Mouse (Mus musculus): ENCODE data around the gene Dvl3. TPM values are rescaled to one million over a fixed set of nuclear protein-coding genes. Genes with fewer than 3 reads are reported as not detected.

Dvl3 gene
- polyA plus RNA-seq, 1 experiment from 2014 or later = 3.0 TPM

DNA sequence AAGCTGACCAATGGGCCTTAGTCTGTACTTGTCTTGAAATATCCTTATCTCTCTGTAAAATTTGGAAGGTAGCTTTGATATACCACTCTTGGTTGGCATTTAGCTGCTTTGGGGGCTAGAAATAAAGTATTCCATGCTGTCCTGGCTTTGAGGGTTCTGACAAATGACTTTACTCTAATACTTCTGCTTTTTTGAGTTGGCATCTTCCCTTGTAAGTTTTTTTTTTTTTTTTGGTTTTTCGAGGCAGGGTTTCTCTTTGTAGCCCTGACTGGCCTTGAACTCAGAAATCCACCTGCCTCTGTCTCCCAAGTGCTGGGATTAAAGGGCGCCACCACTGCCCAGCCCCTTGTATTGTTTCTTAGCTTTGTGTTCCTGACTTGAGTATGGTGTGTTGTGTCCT is 23.3 kb upstream of the Dvl3 start:
- 57% methylated on average over 2 of the region's 2 CpGs for WGBS (ENCODE audit: insufficient replicate concordance)
- no peak overlapping the region for H3K4me2 ChIP-seq (ENCODE audit: low read depth, low read length)
- no peaks in the 10 kb centered on the region for H3K9me3 ChIP-seq (ENCODE audit: low read length)
- TF ChIP-seq CTCF (IDR thresholded peaks at IDR 0.05; ENCODE audit: low read depth) (no peak), EP300 (IDR thresholded peaks at IDR 0.05; ENCODE audit: low read depth) (no peak)
- no peak overlapping the region for H3K27ac ChIP-seq (ENCODE audit: low read depth)
- H3K4me3 ChIP-seq (ENCODE audit: low read depth, low read length) = no peak overlapping the region
- H3K27me3 ChIP-seq (ENCODE audit: insufficient read depth, low read length) = no peaks in the 10 kb centered on the region
- DNase-seq (no peak), ATAC-seq (no peak)
- no peak overlapping the region for H3K9ac ChIP-seq (replicated peaks)
- H3K4me1 ChIP-seq (ENCODE audit: insufficient read depth) = peaks cover 5% of the 10 kb centered on the region; the same call in 1 of the 2 replicates
- H3K36me3 ChIP-seq (replicated peaks; ENCODE audit: insufficient read depth, low read length) = no peaks in the 10 kb centered on the region

DNA sequence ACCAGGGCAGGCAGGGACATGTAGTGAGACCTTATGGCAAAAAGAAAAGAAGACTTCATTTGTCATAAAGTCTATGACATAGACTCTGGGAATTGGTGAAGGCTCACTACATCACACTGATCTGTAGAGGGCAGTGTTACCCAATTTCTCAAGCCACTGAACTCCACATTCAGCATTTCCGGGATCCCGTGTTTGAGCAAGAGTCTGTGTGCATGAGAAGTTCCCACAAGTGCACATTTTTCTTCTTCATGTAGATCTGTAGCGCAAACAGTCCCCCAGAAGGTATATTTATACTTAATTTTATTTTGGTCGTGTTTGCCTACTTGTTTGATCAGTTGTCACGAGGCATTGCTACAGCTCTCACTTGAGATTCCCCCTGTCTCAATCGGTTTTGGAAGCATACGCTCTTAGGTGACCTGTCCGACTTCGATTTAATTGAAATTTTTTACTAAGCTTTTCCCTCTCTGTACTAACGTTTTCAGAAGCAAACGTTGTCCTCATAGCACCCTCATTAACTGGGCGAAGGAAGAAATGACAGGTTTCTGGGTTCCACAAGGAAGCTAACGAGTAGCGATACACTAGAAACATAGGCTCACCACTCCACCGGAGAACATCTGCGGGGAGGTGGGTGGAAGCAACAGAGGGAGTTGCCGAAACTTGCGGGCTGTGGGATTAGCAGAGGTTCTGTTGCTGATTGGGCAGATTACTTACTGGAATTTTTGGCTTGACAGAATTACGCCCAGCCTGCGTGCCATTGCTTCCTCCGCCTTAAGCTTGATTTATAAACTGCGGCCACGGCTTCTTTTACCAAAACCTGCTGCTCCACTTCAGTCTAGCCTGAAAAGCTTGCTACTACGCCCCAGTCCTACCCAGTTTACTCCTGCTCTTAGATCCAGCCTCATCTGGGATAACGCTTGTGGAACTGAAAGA is 19.8 kb upstream of the Dvl3 start:
- H3K27ac ChIP-seq (ENCODE audit: low read depth) = 0 out of 2 replicates have a peak overlapping the region, but pooled peaks have one; percentile 4
- peaks cover 10% of the 10 kb centered on the region for H3K36me3 ChIP-seq (replicated peaks; ENCODE audit: insufficient read depth, low read length)
- TF ChIP-seq CTCF (IDR thresholded peaks at IDR 0.05; ENCODE audit: low read depth) (peak; percentile 91), EP300 (IDR thresholded peaks at IDR 0.05; ENCODE audit: low read depth) (no peak)
- 19% methylated on average over 25 of the region's 25 CpGs for WGBS (ENCODE audit: insufficient replicate concordance)
- H3K4me2 ChIP-seq (ENCODE audit: low read depth, low read length) = peak overlapping the region; percentile 74
- H3K4me1 ChIP-seq (ENCODE audit: insufficient read depth) = peaks cover 15% of the 10 kb centered on the region
- DNase-seq (peak; percentile 65), ATAC-seq (peak; percentile 54)
- no peaks in the 10 kb centered on the region for H3K27me3 ChIP-seq (ENCODE audit: insufficient read depth, low read length)
- H3K4me3 ChIP-seq (ENCODE audit: low read depth, low read length) = peak overlapping the region; percentile 48
- H3K9ac ChIP-seq (replicated peaks) = peak overlapping the region; percentile 50
- no peaks in the 10 kb centered on the region for H3K9me3 ChIP-seq (ENCODE audit: low read length)

- Histone ChIP-seq H3K4me2 (ENCODE audit: low read depth, low read length) (peak overlapping the region; percentile 85), H3K27ac (ENCODE audit: low read depth) (peak overlapping the region; percentile 13), H3K4me3 (ENCODE audit: low read depth, low read length) (peak overlapping the region; percentile 90), H3K36me3 (replicated peaks; ENCODE audit: insufficient read depth, low read length) (peaks cover 22% of the 10 kb centered on the region), H3K27me3 (ENCODE audit: insufficient read depth, low read length) (no peaks in the 10 kb centered on the region), H3K4me1 (ENCODE audit: insufficient read depth) (peaks cover 15% of the 10 kb centered on the region), H3K9me3 (ENCODE audit: low read length) (no peaks in the 10 kb centered on the region), H3K9ac (replicated peaks) (peak overlapping the region; percentile 90; the same call in 1 of the 2 replicates)
- ATAC-seq (no peak; the same call in 1 of the 2 replicates), DNase-seq (no peak)
- no peak for TF ChIP-seq CTCF (IDR thresholded peaks at IDR 0.05; ENCODE audit: low read depth)
- TF ChIP-seq EP300 (IDR thresholded peaks at IDR 0.05; ENCODE audit: low read depth) = no peak
- WGBS (ENCODE audit: insufficient replicate concordance) = 19% methylated on average over 16 of the region's 16 CpGs
Measured at GRCm38 (mm10) chr16:20497980-20498676, 18.7 kb upstream of the Dvl3 start.

DNA sequence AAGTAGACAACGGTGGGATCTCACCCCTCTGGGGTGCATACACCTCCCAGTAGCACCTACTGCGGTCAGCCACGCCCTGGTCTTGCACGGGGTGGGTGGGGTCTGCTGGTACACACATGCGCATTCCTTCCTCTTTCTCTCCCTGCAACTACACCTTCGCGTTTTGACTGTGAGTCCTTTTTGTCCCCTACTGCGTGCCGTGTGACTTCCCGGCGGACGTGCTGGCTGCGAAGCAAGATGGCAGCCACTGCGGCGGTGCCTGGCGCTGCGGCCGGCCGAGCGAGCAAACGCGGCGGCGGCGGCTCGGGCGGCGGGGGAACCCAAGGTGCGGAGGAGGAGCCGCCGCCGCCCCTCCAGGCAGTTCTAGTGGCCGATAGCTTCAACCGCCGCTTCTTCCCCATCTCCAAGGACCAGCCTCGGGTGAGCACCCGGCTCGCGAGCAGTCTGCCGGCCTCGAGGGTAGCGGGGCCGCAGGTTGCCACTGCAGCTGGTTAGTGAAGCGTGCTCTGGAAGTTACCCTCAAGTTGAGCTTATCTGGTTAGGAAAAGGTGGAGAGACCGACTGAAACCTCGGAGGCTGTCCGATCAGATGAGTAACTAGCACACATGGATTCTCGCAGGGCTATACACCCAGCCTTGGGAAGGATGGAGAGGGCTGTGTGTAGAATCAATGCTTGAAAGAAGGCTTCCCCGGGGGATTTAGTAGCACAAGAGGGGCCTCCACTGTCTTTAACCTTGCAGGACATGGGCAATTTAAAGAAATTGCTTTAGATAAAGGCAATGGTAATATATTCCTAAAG is 17.9 kb upstream of the Dvl3 start, which contains the start of gene Eif2b5:
Gene Eif2b5 (plus strand): TSS at position 141 of the 799 bp plus-strand sequence.
- Histone ChIP-seq H3K4me2 (ENCODE audit: low read depth, low read length) (peak within 1 kb of the TSS; percentile 85), H3K9ac (replicated peaks) (peak within 1 kb of the TSS; percentile 90), H3K9me3 (ENCODE audit: low read length) (no peaks in the 10 kb centered on the region), H3K4me1 (ENCODE audit: insufficient read depth) (peaks cover 15% of the 10 kb centered on the region), H3K36me3 (replicated peaks; ENCODE audit: insufficient read depth, low read length) (peaks cover 29% of the 10 kb centered on the region), H3K4me3 (ENCODE audit: low read depth, low read length) (peak within 1 kb of the TSS; percentile 90), H3K27ac (ENCODE audit: low read depth) (peak within 1 kb of the TSS; percentile 13), H3K27me3 (ENCODE audit: insufficient read depth, low read length) (no peaks in the 10 kb centered on the region)
- TF ChIP-seq EP300 (IDR thresholded peaks at IDR 0.05; ENCODE audit: low read depth) (no peak), CTCF (IDR thresholded peaks at IDR 0.05; ENCODE audit: low read depth) (0 out of 2 replicates have a peak, but pooled peaks have one; percentile 10)
- WGBS (ENCODE audit: insufficient replicate concordance) = under 1% methylated on average over 49 of the region's 49 CpGs
- ATAC-seq = peak; percentile 95
- DNase-seq = peak; percentile 91

DNA sequence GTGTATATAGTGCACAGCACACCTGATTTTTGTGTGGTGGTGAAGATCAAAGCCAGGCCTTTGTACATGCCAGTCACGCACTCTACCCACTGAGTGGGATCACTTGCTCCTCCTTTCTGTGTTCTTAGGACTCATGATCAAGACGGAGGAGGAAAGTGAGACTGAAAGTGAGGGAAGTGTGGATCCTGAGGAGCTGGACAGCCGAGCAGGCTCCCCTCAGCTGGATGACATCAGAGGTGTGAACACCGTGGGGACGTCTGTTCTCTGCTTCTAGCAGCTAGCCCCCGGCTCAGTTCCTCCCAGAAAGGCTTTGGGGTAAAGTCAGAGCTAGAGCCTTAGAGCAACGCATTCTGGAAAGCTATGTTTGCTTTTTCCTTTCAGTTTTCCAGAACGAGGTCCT is 10.8 kb upstream of the Dvl3 start:
- H3K4me2 ChIP-seq (ENCODE audit: low read depth, low read length) = no peak overlapping the region
- H3K27me3 ChIP-seq (ENCODE audit: insufficient read depth, low read length) = no peaks in the 10 kb centered on the region
- H3K4me3 ChIP-seq (ENCODE audit: low read depth, low read length) = no peak overlapping the region
- no peak overlapping the region for H3K9ac ChIP-seq (replicated peaks)
- peaks cover 89% of the 10 kb centered on the region for H3K36me3 ChIP-seq (replicated peaks; ENCODE audit: insufficient read depth, low read length)
- 82% methylated on average over 8 of the region's 8 CpGs for WGBS (ENCODE audit: insufficient replicate concordance)
- no peak for DNase-seq
- no peaks in the 10 kb centered on the region for H3K4me1 ChIP-seq (ENCODE audit: insufficient read depth)
- no peak for TF ChIP-seq EP300 (IDR thresholded peaks at IDR 0.05; ENCODE audit: low read depth)
- no peak for TF ChIP-seq CTCF (IDR thresholded peaks at IDR 0.05; ENCODE audit: low read depth)
- no peak for ATAC-seq
- H3K9me3 ChIP-seq (ENCODE audit: low read length) = no peaks in the 10 kb centered on the region
- no peak overlapping the region for H3K27ac ChIP-seq (ENCODE audit: low read depth)
